Mouse (Mus musculus): ENCODE data around the gene Pacsin2. TPM values are rescaled to one million over a fixed set of nuclear protein-coding genes. Genes with fewer than 3 reads are reported as not detected.

Gene Pacsin2
- polyA plus RNA-seq, 1 experiment from 2014 or later: 11.0 TPM

DNA sequence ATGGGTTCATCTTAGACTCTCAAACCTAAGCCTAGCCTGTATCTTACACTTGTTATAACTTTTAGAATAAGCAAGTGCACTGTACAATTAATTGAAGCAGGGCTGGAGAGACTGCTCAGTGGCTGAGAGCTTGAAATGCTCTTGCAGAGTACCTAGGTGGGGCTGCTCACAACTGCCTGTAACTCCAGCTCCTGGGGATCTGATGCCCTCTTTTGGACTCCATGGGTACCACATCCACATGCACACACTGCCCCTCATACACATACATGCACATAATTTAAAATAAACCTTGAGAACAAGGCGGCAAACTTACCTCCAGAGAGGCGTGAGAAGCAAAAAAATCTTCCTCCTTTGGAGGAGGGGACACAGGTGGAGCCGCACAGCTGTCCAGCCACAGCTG lies 132.0 kb downstream of the Pacsin2 start:
- 75% methylated on average over 3 of the region's 3 CpGs for WGBS
- Histone ChIP-seq H3K4me3 (ENCODE audit: low read depth, low read length) (no peak overlapping the region), H3K27ac (ENCODE audit: low read depth, low read length) (no peak overlapping the region), H3K4me2 (ENCODE audit: low read length) (no peak overlapping the region), H3K9ac (ENCODE audit: low read length) (no peak overlapping the region), H3K36me3 (ENCODE audit: control insufficient read depth, insufficient read depth, low read length) (peaks cover 65% of the 10 kb centered on the region), H3K9me3 (replicated peaks; ENCODE audit: control insufficient read depth, low read length) (no peaks in the 10 kb centered on the region), H3K27me3 (replicated peaks; ENCODE audit: control insufficient read depth, insufficient read depth, low read length) (no peaks in the 10 kb centered on the region), H3K4me1 (ENCODE audit: control insufficient read depth, insufficient read depth, low read length) (no peaks in the 10 kb centered on the region)
- no peak for ATAC-seq
- DNase-seq (ENCODE audit: low spot score): no peak

DNA sequence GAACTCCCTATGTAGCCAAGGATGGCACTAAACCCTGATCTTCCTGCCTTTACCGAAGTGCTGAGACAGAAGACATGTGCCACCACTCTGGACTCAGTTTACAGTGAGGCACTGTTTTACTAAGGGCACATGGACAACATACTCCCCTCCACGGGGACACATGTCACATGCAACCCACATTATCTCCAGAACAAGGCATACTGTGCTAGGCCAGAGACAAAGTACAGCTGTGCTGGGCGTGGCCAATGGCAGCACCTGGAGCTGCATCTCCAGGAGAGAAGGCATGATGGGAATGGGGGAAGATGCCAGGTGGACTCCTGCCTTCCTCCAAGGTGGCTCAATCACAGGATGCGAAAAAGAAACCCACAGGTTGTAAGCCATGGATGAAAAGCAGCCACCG lies 135.5 kb downstream of the Pacsin2 start:
- DNase-seq (ENCODE audit: low spot score) (no peak), ATAC-seq (no peak)
- Histone ChIP-seq H3K4me2 (ENCODE audit: low read length) (no peak overlapping the region), H3K27ac (ENCODE audit: low read depth, low read length) (no peak overlapping the region), H3K4me3 (ENCODE audit: low read depth, low read length) (no peak overlapping the region), H3K4me1 (ENCODE audit: control insufficient read depth, insufficient read depth, low read length) (no peaks in the 10 kb centered on the region), H3K9me3 (replicated peaks; ENCODE audit: control insufficient read depth, low read length) (no peaks in the 10 kb centered on the region), H3K36me3 (ENCODE audit: control insufficient read depth, insufficient read depth, low read length) (peaks cover 67% of the 10 kb centered on the region), H3K27me3 (replicated peaks; ENCODE audit: control insufficient read depth, insufficient read depth, low read length) (no peaks in the 10 kb centered on the region), H3K9ac (ENCODE audit: low read length) (no peak overlapping the region)
- 90% methylated on average over 5 of the region's 5 CpGs for WGBS

Other genes with a start within 250 kb of the Pacsin2 start
- 1.5 and 2.3 TPM in 2 replicates for gene A4galt, start 212.8 kb downstream of the Pacsin2 start, polyA plus RNA-seq (2014; fragmentation: Nextera tagmentation; extraction: Ambion mirVana)
- 40.0 and 45.4 TPM in 2 replicates for gene Arfgap3, start 114.4 kb downstream of the Pacsin2 start, polyA plus RNA-seq (2014; fragmentation: Nextera tagmentation; extraction: Ambion mirVana)
- gene Ttll1, start 46.3 kb upstream of the Pacsin2 start, polyA plus RNA-seq (2014; fragmentation: Nextera tagmentation; extraction: Ambion mirVana): 35.5 and 45.3 TPM in 2 replicates
- gene Bik, start 62.3 kb upstream of the Pacsin2 start, polyA plus RNA-seq (2014; fragmentation: Nextera tagmentation; extraction: Ambion mirVana): 0.89 and 2.2 TPM in 2 replicates
- 13.2 and 18.4 TPM in 2 replicates for gene Tspo, start 99.0 kb upstream of the Pacsin2 start, polyA plus RNA-seq (2014; fragmentation: Nextera tagmentation; extraction: Ambion mirVana)
- 38.1 and 40.1 TPM in 2 replicates for gene Mcat, start 99.2 kb upstream of the Pacsin2 start, polyA plus RNA-seq (2014; fragmentation: Nextera tagmentation; extraction: Ambion mirVana)
- 40.5 and 43.0 TPM in 2 replicates for gene Ttll12, start 130.6 kb upstream of the Pacsin2 start, polyA plus RNA-seq (2014; fragmentation: Nextera tagmentation; extraction: Ambion mirVana)